Mouse (Mus musculus): Measurements from ENCODE around the gene Aldh5a1. TPM values are rescaled to one million over a fixed set of nuclear protein-coding genes. Genes with fewer than 3 reads are reported as not detected.

Gene Aldh5a1
- polyA plus RNA-seq, 1 experiment: 17.6 TPM

DNA sequence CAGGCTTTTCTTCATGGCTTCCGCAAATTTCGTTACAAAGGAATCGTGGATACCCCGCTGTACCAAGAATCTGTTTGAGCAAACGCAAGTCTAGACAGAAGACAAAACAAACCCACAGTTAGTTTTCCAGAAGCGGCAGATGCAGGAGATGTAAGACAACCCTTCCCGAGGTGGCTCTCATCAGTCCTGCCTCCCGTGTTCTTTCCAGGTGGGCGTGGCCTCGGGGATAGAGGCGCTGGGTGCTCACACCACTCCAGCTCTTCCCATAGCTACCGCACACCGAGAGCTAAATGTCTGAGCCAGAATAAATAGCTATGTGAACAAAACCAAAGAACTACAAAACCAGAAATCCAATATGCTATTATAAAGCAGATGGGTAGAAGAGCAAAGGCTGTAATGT is 21.6 kb downstream of the Aldh5a1 start:
- DNase-seq: no peak
- H3K4me3 ChIP-seq (ENCODE audit: insufficient read depth, low read depth, low read length): no peak overlapping the region
- peaks cover 3% of the 10 kb centered on the region for H3K36me3 ChIP-seq (ENCODE audit: control insufficient read depth, insufficient read depth, low read length)
- no peak overlapping the region for H3K27ac ChIP-seq (ENCODE audit: insufficient read depth, low read depth, low read length)
- H3K27me3 ChIP-seq (replicated peaks; ENCODE audit: control insufficient read depth, insufficient read depth, low read length): no peaks in the 10 kb centered on the region
- TF ChIP-seq POLR2A (IDR thresholded peaks at IDR 0.05; ENCODE audit: low read depth, low read length) (no peak), CTCF (conservative IDR thresholded peaks at IDR 0.05; ENCODE audit: insufficient read depth, insufficient read length, low read depth, low read length) (no peak)
- 77% methylated on average over 13 of the region's 13 CpGs for WGBS
- H3K4me1 ChIP-seq (ENCODE audit: control insufficient read depth, insufficient read depth, low read length): peaks cover 3% of the 10 kb centered on the region; the same call in 1 of the 2 replicates

GRCm38 (mm10) chr13:24914915-24915314 is 22.5 kb downstream of the Aldh5a1 start:
- Histone ChIP-seq H3K27me3 (replicated peaks; ENCODE audit: control insufficient read depth, insufficient read depth, low read length) (no peaks in the 10 kb centered on the region), H3K4me3 (ENCODE audit: insufficient read depth, low read depth, low read length) (no peak overlapping the region), H3K27ac (ENCODE audit: insufficient read depth, low read depth, low read length) (no peak overlapping the region), H3K36me3 (ENCODE audit: control insufficient read depth, insufficient read depth, low read length) (peaks cover 3% of the 10 kb centered on the region), H3K4me1 (ENCODE audit: control insufficient read depth, insufficient read depth, low read length) (peaks cover 3% of the 10 kb centered on the region; the same call in 1 of the 2 replicates)
- 64% methylated on average over 4 of the region's 4 CpGs for WGBS
- no peak for DNase-seq
- no peak for TF ChIP-seq CTCF (conservative IDR thresholded peaks at IDR 0.05; ENCODE audit: insufficient read depth, insufficient read length, low read depth, low read length)
- TF ChIP-seq POLR2A (IDR thresholded peaks at IDR 0.05; ENCODE audit: low read depth, low read length): no peak

GRCm38 (mm10) chr13:24913576-24913975 is 23.9 kb downstream of the Aldh5a1 start:
- 61% methylated on average over 7 of the region's 7 CpGs for WGBS
- Histone ChIP-seq H3K4me3 (ENCODE audit: insufficient read depth, low read depth, low read length) (no peak overlapping the region), H3K27ac (ENCODE audit: insufficient read depth, low read depth, low read length) (peak overlapping the region; percentile 51; the same call in 1 of the 2 replicates), H3K4me1 (ENCODE audit: control insufficient read depth, insufficient read depth, low read length) (peaks cover 3% of the 10 kb centered on the region; the same call in 1 of the 2 replicates), H3K36me3 (ENCODE audit: control insufficient read depth, insufficient read depth, low read length) (peaks cover 3% of the 10 kb centered on the region), H3K27me3 (replicated peaks; ENCODE audit: control insufficient read depth, insufficient read depth, low read length) (no peaks in the 10 kb centered on the region)
- DNase-seq: peak; percentile 60
- TF ChIP-seq POLR2A (IDR thresholded peaks at IDR 0.05; ENCODE audit: low read depth, low read length) (no peak), CTCF (conservative IDR thresholded peaks at IDR 0.05; ENCODE audit: insufficient read depth, insufficient read length, low read depth, low read length) (no peak)

- H3K4me1 ChIP-seq (ENCODE audit: control insufficient read depth, insufficient read depth, low read length): peaks cover 10% of the 10 kb centered on the region; the same call in 1 of the 2 replicates
- DNase-seq: no peak
- 96% methylated on average over 1 of the region's 1 CpGs for WGBS
- H3K27ac ChIP-seq (ENCODE audit: insufficient read depth, low read depth, low read length): no peak overlapping the region
- no peaks in the 10 kb centered on the region for H3K27me3 ChIP-seq (replicated peaks; ENCODE audit: control insufficient read depth, insufficient read depth, low read length)
- H3K36me3 ChIP-seq (ENCODE audit: control insufficient read depth, insufficient read depth, low read length): peaks cover 3% of the 10 kb centered on the region
- TF ChIP-seq POLR2A (IDR thresholded peaks at IDR 0.05; ENCODE audit: low read depth, low read length) (no peak), CTCF (conservative IDR thresholded peaks at IDR 0.05; ENCODE audit: insufficient read depth, insufficient read length, low read depth, low read length) (no peak)
- no peak overlapping the region for H3K4me3 ChIP-seq (ENCODE audit: insufficient read depth, low read depth, low read length)
Observed at GRCm38 (mm10) chr13:24909112-24909511, 28.3 kb downstream of the Aldh5a1 start.

- H3K4me1 ChIP-seq (ENCODE audit: control insufficient read depth, insufficient read depth, low read length): peaks cover 6% of the 10 kb centered on the region; the same call in 1 of the 2 replicates
- H3K27ac ChIP-seq (ENCODE audit: insufficient read depth, low read depth, low read length): peak overlapping the region; percentile 55; the same call in 1 of the 2 replicates
Observed at GRCm38 (mm10) chr13:24906831-24907570, 30.5 kb downstream of the Aldh5a1 start.

GRCm38 (mm10) chr13:24905422-24905821 is 32.0 kb downstream of the Aldh5a1 start:
- Histone ChIP-seq H3K27ac (ENCODE audit: insufficient read depth, low read depth, low read length) (no peak overlapping the region), H3K4me3 (ENCODE audit: insufficient read depth, low read depth, low read length) (no peak overlapping the region), H3K4me1 (ENCODE audit: control insufficient read depth, insufficient read depth, low read length) (peaks cover 6% of the 10 kb centered on the region; the same call in 1 of the 2 replicates), H3K27me3 (replicated peaks; ENCODE audit: control insufficient read depth, insufficient read depth, low read length) (no peaks in the 10 kb centered on the region), H3K36me3 (ENCODE audit: control insufficient read depth, insufficient read depth, low read length) (no peaks in the 10 kb centered on the region)
- no peak for TF ChIP-seq POLR2A (IDR thresholded peaks at IDR 0.05; ENCODE audit: low read depth, low read length)
- no peak for TF ChIP-seq CTCF (conservative IDR thresholded peaks at IDR 0.05; ENCODE audit: insufficient read depth, insufficient read length, low read depth, low read length)
- 86% methylated on average over 12 of the region's 12 CpGs for WGBS
- no peak for DNase-seq

More at GRCm38 (mm10) chr13:24906831-24907570, 30.5 kb downstream of the Aldh5a1 start:
- TF ChIP-seq CTCF (conservative IDR thresholded peaks at IDR 0.05; ENCODE audit: insufficient read depth, insufficient read length, low read depth, low read length): no peak
- TF ChIP-seq POLR2A (IDR thresholded peaks at IDR 0.05; ENCODE audit: low read depth, low read length): no peak
- peak; percentile 85 for DNase-seq
- WGBS: 59% methylated on average over 11 of the region's 11 CpGs
- Histone ChIP-seq H3K27me3 (replicated peaks; ENCODE audit: control insufficient read depth, insufficient read depth, low read length) (no peaks in the 10 kb centered on the region), H3K36me3 (ENCODE audit: control insufficient read depth, insufficient read depth, low read length) (peaks cover 3% of the 10 kb centered on the region), H3K4me3 (ENCODE audit: insufficient read depth, low read depth, low read length) (no peak overlapping the region)

DNA sequence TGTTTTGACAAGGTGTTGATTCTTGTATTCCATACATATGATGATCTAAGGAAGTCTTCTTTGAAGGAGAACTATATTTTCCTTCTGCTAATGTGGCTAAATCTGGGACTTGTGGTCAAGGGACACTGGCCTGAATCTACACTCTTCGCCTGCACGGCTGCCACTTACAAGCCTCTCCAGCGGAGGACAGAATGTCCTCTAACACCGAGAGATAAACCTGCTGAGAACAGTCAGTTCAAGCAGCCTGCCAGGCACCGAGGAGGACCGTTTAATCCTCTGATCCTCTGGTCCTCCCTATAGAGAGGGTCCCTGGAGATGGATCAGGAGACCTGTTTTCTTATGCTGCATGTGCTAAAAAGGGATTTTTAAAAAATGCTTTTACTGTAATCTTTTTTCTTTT is 34.0 kb downstream of the Aldh5a1 start:
- H3K4me3 ChIP-seq (ENCODE audit: insufficient read depth, low read depth, low read length): no peak overlapping the region
- 71% methylated on average over 6 of the region's 6 CpGs for WGBS
- TF ChIP-seq POLR2A (IDR thresholded peaks at IDR 0.05; ENCODE audit: low read depth, low read length) (no peak), CTCF (conservative IDR thresholded peaks at IDR 0.05; ENCODE audit: insufficient read depth, insufficient read length, low read depth, low read length) (no peak)
- H3K27me3 ChIP-seq (replicated peaks; ENCODE audit: control insufficient read depth, insufficient read depth, low read length): no peaks in the 10 kb centered on the region
- DNase-seq: no peak
- no peaks in the 10 kb centered on the region for H3K36me3 ChIP-seq (ENCODE audit: control insufficient read depth, insufficient read depth, low read length)
- no peak overlapping the region for H3K27ac ChIP-seq (ENCODE audit: insufficient read depth, low read depth, low read length)
- H3K4me1 ChIP-seq (ENCODE audit: control insufficient read depth, insufficient read depth, low read length): peaks cover 6% of the 10 kb centered on the region; the same call in 1 of the 2 replicates
